Mouse (Mus musculus) forebrain, postnatal 0 days (tissue): Measurements from ENCODE around the gene Pacsin2. TPM values are rescaled to one million over a fixed set of nuclear protein-coding genes. Genes with fewer than 3 reads are reported as not detected.
"Not testable (repeated sequence)": the region's sequence is repeated elsewhere in the genome, so short reads cannot be mapped to it uniquely, and the experiment has no call there.

Experiments
- ATAC-seq: fragments of 200-750 bp; cut with Nextera tagmentation; 2 replicates; pipeline ENCODE4 v1.8.0; 2017; ENCODE audit warnings: mild to moderate bottlenecking, moderate library complexity
- DNase-seq: peaks from one replicate; pipeline ENCODE4 v3.0.0-alpha.2; 2015
- H3K27ac ChIP-seq: fragments of 300-500 bp; sonication (generic); 2 replicates; pipeline ENCODE4 v1.5.1; 2014; ENCODE audit warnings: low read depth, mild to moderate bottlenecking, antibody characterized with exemption, low read length, moderate library complexity, mixed read lengths
- H3K27me3 ChIP-seq: fragments of 300-500 bp; sonication (generic); 2 replicates; pipeline ENCODE4 v1.6.1; 2014; ENCODE audit warnings: mild to moderate bottlenecking, low read length, mixed read lengths; ENCODE audit not compliant: insufficient read depth
- H3K36me3 ChIP-seq: fragments of 300-500 bp; sonication (generic); 2 replicates; pipeline ENCODE4 v1.6.1; 2014; ENCODE audit warnings: mild to moderate bottlenecking, moderate library complexity; ENCODE audit not compliant: insufficient read depth
- H3K4me1 ChIP-seq: fragments of 300-500 bp; sonication (generic); 2 replicates; pipeline ENCODE4 v1.6.1; 2014; ENCODE audit warnings: antibody characterized with exemption; ENCODE audit not compliant: insufficient read depth
- H3K4me2 ChIP-seq: fragments of 300-500 bp; sonication (generic); 2 replicates; pipeline ENCODE4 v1.6.1; 2014; ENCODE audit warnings: low read depth, mild to moderate bottlenecking, moderate library complexity
- H3K4me3 ChIP-seq: fragments of 300-500 bp; sonication (generic); 2 replicates; pipeline ENCODE4 v1.5.1; 2014; ENCODE audit warnings: low read depth, low read length, mixed read lengths
- H3K9ac ChIP-seq: fragments of 300-500 bp; sonication (generic); 2 replicates; pipeline ENCODE4 v1.6.1; 2014; ENCODE audit warnings: mild to moderate bottlenecking
- H3K9me3 ChIP-seq: fragments of 300-500 bp; sonication (generic); 2 replicates; pipeline ENCODE4 v1.6.1; 2016; ENCODE audit warnings: low read length
- CTCF ChIP-seq: sonication (generic); IDR thresholded peaks from 2 replicates; pipeline ENCODE4 v1.5.1; 2016; ENCODE audit warnings: antibody characterized with exemption, control low read depth, low read depth
- WGBS: fragments of 180-500 bp; shearing (Covaris S2); extraction: QIAGEN DNeasy Blood & Tissue Kit; methylation state at CpG from one replicate; pipeline ENCODE4 v1.1.7; 2014; 5-methylcytosine and 5-hydroxymethylcytosine counted together
- polyA plus RNA-seq: library from polyadenylated mRNA; unstranded; fragments of >200 nt; fragmentation: Nextera tagmentation; extraction: Ambion mirVana; gene quantifications from 2 replicates; pipeline ENCODE4 v1.2.1, GENCODE M21; 2015
- total RNA-seq: library from RNA; depleted of rRNA; stranded (reverse); fragments of >200 nt; gene quantifications from 2 replicates; pipeline ENCODE4 v1.2.3, GENCODE M21; 2014

Pacsin2 gene
- total and polyA plus RNA-seq, 2 experiments from 2014 or later: 16.5 to 20.9 TPM

DNA sequence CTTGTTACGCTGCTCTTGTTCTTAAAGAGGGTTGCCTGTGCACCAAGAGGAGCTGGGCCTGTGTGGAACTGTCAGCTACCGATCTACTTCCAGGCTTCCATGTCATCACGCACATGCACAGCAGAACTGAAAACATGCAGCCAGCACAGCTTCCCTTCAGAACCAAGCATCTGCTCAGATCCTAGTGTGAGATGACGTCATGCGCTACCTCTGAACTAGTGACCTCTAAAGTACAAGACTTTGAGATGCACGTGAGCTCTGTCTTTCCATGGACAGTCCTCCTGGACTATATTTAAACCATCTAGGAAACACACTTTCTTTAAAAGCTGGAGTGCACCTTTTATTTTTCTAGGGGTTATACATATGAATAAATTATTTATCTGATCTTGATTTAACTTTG, 49.0 kb downstream of the Pacsin2 start:
- DNase-seq: no peak
- no peak for ATAC-seq
- no peaks in the 10 kb centered on the region for H3K36me3 ChIP-seq
- no peaks in the 10 kb centered on the region for H3K9me3 ChIP-seq
- H3K9ac ChIP-seq: no peak overlapping the region
- H3K27me3 ChIP-seq: no peaks in the 10 kb centered on the region
- H3K27ac ChIP-seq: no peak overlapping the region
- 82% methylated on average over 6 of the region's 6 CpGs for WGBS
- no peak overlapping the region for H3K4me2 ChIP-seq
- no peak for TF ChIP-seq CTCF
- no peak overlapping the region for H3K4me3 ChIP-seq
- no peaks in the 10 kb centered on the region for H3K4me1 ChIP-seq

DNA sequence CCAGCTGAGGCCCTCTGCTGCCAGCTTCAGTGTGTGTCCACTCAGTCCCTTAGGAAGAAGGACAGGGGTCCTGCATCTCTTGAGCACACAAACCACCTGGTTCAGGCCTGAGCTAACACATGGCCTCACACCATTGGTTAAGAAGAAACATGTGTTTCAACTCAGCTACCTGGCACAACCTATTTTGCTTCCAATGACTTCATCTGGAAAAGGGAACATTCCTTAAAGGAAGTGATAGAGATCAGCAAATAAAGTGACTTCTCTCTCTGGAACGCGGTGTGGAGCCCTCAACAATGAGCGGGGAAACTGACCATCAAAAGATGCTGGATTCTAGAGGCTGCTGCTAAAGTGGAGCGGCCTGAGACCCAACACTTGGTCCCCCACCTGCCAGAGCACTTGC, 52.8 kb downstream of the Pacsin2 start:
- Histone ChIP-seq H3K4me3 (no peak overlapping the region), H3K9me3 (no peaks in the 10 kb centered on the region), H3K27me3 (no peaks in the 10 kb centered on the region), H3K36me3 (no peaks in the 10 kb centered on the region), H3K4me1 (no peaks in the 10 kb centered on the region), H3K9ac (no peak overlapping the region), H3K4me2 (no peak overlapping the region), H3K27ac (no peak overlapping the region)
- ATAC-seq (no peak), DNase-seq (no peak)
- WGBS: 94% methylated on average over 4 of the region's 4 CpGs
- TF ChIP-seq CTCF: no peak

DNA sequence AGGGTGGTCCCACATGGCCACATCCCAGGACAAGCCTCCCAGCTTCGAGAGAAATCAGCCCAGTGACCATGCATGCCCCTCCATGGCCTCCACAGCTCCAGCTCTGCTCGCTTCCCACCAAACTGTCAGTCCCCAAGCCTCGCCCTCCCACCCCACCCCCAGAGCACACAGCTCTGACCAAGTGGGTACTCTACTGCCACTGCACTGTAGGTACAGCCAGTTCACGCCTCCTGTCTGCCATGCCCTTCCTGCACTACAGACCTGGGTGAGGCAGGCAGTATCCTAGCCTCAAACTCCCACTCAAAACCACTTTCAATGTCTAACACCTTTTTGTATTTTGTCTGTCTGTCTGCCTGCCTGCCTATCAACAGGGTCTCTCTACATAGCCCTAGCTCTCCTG, 53.7 kb downstream of the Pacsin2 start:
- no peak for ATAC-seq
- TF ChIP-seq CTCF: no peak
- no peak overlapping the region for H3K27ac ChIP-seq
- H3K9me3 ChIP-seq: no peaks in the 10 kb centered on the region
- no peaks in the 10 kb centered on the region for H3K4me1 ChIP-seq
- H3K36me3 ChIP-seq: no peaks in the 10 kb centered on the region
- H3K4me2 ChIP-seq: no peak overlapping the region
- H3K27me3 ChIP-seq: no peaks in the 10 kb centered on the region
- no peak overlapping the region for H3K9ac ChIP-seq
- H3K4me3 ChIP-seq: no peak overlapping the region
- WGBS: 90% methylated on average over 4 of the region's 4 CpGs
- no peak for DNase-seq

DNA sequence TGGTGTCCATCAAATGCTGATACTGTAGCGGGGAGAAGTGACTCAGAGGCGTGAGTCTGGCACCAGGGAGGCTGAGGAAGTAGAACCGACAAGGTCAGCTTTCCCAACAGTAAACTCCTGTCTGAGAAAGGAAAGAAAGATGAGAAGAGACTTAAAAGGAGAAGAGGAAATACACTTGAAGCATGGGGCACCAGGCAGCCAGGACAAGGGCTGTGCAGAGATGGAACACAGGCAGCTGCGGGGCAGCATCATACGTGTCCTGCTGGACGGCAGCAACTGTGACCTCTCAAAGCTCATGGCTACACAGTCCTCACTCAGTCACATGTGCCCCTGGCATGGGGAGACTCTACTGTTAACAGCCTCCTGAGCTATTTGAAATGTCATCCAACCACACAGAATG, 54.1 kb downstream of the Pacsin2 start:
- Histone ChIP-seq H3K27me3 (no peaks in the 10 kb centered on the region), H3K4me2 (no peak overlapping the region), H3K9me3 (no peaks in the 10 kb centered on the region), H3K9ac (no peak overlapping the region), H3K4me3 (no peak overlapping the region), H3K36me3 (no peaks in the 10 kb centered on the region), H3K27ac (no peak overlapping the region), H3K4me1 (no peaks in the 10 kb centered on the region)
- WGBS: 79% methylated on average over 6 of the region's 6 CpGs
- no peak for DNase-seq
- TF ChIP-seq CTCF: no peak
- ATAC-seq: no peak

DNA sequence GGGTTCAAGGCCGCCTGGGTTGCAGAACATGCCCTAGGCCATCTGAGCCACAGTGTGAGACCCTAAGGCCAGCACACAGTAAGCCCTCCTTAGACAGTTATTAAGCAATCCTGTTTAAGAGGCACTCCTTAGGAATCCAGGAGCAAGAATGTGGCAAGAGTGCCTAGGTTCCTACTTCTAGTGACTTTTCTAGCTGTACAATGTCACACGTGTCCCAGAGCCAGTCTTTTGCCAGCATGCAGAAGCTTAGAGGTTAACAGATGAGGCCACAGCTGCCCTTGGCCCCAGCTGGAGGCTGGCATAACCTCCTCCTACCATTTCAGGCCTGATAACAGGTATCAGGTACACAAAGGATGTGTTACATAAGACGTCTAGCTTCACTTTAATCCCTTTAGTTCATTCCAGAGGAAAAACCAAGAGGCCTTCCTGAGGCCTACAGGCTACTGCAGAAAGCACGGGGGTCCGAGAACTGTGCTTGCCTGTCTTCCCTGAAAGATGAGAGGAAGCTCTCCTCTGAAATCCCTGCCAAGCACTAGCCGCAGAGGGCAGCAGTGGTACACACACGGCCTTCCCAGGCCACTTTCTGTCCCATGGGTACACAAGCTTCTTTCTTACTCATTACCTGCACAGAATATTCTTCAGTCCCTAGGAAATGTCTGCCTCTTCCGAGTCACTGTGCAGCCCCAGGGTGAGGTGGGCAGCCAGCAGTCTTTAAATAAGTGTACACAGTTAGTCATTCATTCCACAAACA, 55.5 kb downstream of the Pacsin2 start:
- Histone ChIP-seq H3K9ac (no peak overlapping the region), H3K9me3 (no peaks in the 10 kb centered on the region), H3K36me3 (no peaks in the 10 kb centered on the region), H3K4me2 (no peak overlapping the region), H3K27me3 (no peaks in the 10 kb centered on the region), H3K4me3 (no peak overlapping the region), H3K27ac (no peak overlapping the region), H3K4me1 (no peaks in the 10 kb centered on the region)
- ATAC-seq: no peak
- peak; percentile 12; the same call in 1 of the 2 replicates for TF ChIP-seq CTCF
- DNase-seq: no peak
- WGBS: 66% methylated on average over 8 of the region's 8 CpGs

DNA sequence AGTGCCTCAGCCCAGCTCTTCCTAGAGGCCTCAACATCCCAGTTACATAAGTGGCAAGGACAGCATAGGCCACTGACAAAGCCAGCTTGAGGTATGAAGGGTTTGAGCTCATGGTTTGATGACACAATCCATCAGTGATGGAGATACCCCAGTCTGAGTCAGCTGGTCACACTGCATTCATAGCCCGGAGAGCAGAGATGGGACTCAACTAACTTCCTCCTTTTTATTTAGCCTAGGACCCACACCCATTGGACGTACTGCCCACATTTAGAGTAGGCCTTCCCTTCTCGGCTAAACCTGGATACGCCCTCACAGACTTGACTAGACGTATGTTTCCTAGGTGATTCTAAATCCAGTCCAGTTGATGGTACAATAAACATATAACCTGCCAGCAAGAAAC, 56.2 kb downstream of the Pacsin2 start:
- Histone ChIP-seq H3K9ac (no peak overlapping the region), H3K9me3 (no peaks in the 10 kb centered on the region), H3K4me1 (no peaks in the 10 kb centered on the region), H3K36me3 (no peaks in the 10 kb centered on the region), H3K27ac (no peak overlapping the region), H3K4me2 (no peak overlapping the region), H3K27me3 (no peaks in the 10 kb centered on the region), H3K4me3 (no peak overlapping the region)
- no peak for TF ChIP-seq CTCF
- WGBS: 87% methylated on average over 5 of the region's 5 CpGs
- ATAC-seq (no peak), DNase-seq (no peak)

DNA sequence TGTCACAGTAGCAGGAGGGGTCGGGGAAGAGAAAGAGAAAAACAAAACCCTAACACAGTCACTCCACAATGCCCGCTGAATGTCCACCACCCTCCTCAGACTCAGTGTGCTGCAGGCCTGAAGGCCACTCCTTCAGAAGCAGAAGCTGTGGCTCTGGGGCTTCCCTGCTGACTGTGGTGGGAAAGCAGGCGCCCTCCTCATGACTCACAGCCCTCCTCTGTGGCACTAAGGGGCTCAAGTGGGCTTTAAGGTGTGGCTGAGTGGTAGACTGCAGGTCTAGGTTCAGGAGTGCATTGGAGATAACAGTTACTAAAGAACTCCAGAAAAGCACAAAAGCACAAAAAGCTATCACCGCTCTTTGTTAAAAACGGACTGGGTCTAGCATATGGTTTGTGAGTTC, 56.9 kb downstream of the Pacsin2 start:
- Histone ChIP-seq H3K9ac (no peak overlapping the region), H3K36me3 (no peaks in the 10 kb centered on the region), H3K9me3 (no peaks in the 10 kb centered on the region), H3K4me3 (no peak overlapping the region), H3K27me3 (no peaks in the 10 kb centered on the region), H3K27ac (no peak overlapping the region), H3K4me1 (no peaks in the 10 kb centered on the region), H3K4me2 (no peak overlapping the region)
- ATAC-seq (no peak), DNase-seq (no peak)
- 86% methylated on average over 5 of the region's 5 CpGs for whole genome bisulfite sequencing
- no peak for TF ChIP-seq CTCF

DNA sequence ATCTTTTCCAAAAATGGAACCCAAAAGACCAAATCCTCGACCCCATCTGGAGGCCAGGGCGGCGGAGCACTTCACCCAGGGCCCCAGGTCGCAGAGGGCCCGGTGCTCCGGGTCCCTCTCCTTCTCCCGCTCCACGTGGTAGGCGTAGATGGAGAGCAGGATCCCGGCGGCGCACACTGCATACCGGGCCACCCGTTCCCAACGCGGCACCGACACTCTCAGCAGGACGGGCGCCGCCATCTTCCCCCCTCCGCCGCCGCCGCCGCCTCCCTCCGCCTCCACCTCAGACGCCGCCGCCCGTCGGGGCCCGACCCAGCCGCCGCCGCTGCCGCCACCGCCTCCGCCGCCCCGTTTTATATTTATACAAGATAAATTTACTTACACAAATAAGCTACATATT, 58.5 kb downstream of the Pacsin2 start:
- H3K4me1 ChIP-seq, H3K4me2 ChIP-seq, H3K9ac ChIP-seq, H3K27ac ChIP-seq, DNase-seq, H3K4me3 ChIP-seq, H3K36me3 ChIP-seq, H3K9me3 ChIP-seq, H3K27me3 ChIP-seq: not testable (repeated sequence)
- ATAC-seq: peak; percentile 8; the same call in 1 of the 2 replicates
- 90% methylated on average over 16 of the region's 40 CpGs for WGBS
